Mouse (Mus musculus) ES-E14 (cell line): ENCODE data around the gene Zdhhc17.

Experiments
- CHD2 ChIP-seq: IDR thresholded peaks from 2 replicates; pipeline ENCODE4 v1.6.1; 2014; ENCODE audit warnings: mild to moderate bottlenecking, low read depth, low read length, inconsistent platforms
- HCFC1 ChIP-seq: IDR thresholded peaks from 2 replicates; pipeline ENCODE4 v1.6.1; 2012; ENCODE audit warnings: low read length, inconsistent platforms, borderline replicate concordance; ENCODE audit not compliant: insufficient read depth
- ZNF384 ChIP-seq: IDR thresholded peaks from 2 replicates; pipeline ENCODE4 v1.6.1; 2012; ENCODE audit warnings: low read depth, low read length, inconsistent platforms

DNA sequence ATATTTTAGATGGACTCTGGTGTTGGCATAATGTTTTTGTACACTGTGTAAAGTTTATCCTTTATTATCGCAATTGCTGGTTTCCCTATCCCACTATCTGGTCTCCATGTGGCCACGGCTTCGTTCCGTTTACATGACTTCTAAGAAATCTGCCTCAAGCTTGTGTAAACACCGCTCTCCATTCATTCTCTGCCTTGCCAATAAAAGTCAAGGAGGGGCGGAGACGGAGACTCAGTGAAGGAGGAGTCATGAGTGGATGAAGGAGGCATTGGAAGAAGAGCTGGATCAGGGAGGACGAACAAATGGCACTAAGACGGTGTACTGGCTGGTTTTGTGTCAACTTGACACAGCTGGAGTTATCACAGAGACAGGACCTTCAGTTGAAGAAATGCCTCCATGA is 37.9 kb downstream of the Zdhhc17 start:
- TF ChIP-seq HCFC1 (no peak), CHD2 (no peak), ZNF384 (no peak)
